In the genomic region with DNA sequence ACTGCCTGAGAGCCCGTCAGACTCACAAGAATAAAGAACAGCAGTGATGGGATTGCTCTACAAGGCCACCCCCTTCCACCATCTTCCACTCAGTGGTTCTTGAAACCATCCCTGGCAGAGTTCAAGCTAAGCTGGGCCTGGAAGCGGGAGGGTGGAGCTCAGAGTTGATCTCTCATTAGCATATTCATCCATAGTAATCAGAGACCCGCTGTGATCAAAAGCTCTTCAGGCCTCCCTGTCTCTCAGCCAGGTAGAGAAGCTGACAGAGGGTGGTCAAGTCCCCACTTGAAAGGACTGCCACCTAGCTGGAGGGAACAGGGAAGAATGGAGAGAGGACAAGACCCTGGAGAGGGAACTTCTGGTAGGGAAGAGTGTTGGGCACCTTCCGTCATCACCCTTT, we compare ENCODE assay signal across 29 mouse cellular contexts. TPM values are rescaled to one million over a fixed set of nuclear protein-coding genes. Genes with fewer than 3 reads are reported as not detected.
"Had no signal": no experiment of that assay in that cellular context is flagged by ENCODE, and none has a peak within 500 bp of the region (broad histone marks: within the 10 kb centered on the region; RNA-seq: fewer than 3 reads in every experiment).

No protein-coding gene starts in this region.

- H3K9ac ChIP-seq: embryonic facial prominence, embryonic 12.5 days; embryonic facial prominence, embryonic 13.5 days; embryonic facial prominence, embryonic 15.5 days; forebrain, embryonic 12.5 days; forebrain, embryonic 15.5 days; forebrain, postnatal 0 days; heart, embryonic 13.5 days had no signal

- H3K27ac ChIP-seq: embryonic facial prominence, embryonic 10.5 days; embryonic facial prominence, embryonic 12.5 days; embryonic facial prominence, embryonic 13.5 days; embryonic facial prominence, embryonic 15.5 days; forebrain, embryonic 10.5 days; forebrain, embryonic 12.5 days; forebrain, embryonic 15.5 days; gastrocnemius, adult 2 months; heart, adult 2 months; heart, embryonic 10.5 days; heart, embryonic 13.5 days had no signal

- H3K9me3 ChIP-seq: embryonic facial prominence, embryonic 10.5 days; embryonic facial prominence, embryonic 12.5 days; embryonic facial prominence, embryonic 13.5 days; embryonic facial prominence, embryonic 15.5 days; forebrain, embryonic 10.5 days; forebrain, embryonic 12.5 days; forebrain, embryonic 15.5 days; heart, embryonic 10.5 days; heart, embryonic 13.5 days had no signal

- DNase-seq: cerebellum, adult 9-11 months; cerebellum, postnatal 10 days; cerebellum, postnatal 14 days; cerebellum, postnatal 25 days; cerebellum, postnatal 36 days; embryo, embryonic 11 days; forebrain, postnatal 0 days; gastrocnemius, adult 2 months; gastrocnemius, postnatal 10 days; gastrocnemius, postnatal 14 days; gastrocnemius, postnatal 25 days; gastrocnemius, postnatal 36 days; heart, adult 11 months; heart, adult 18-20 months; heart, adult 2 months had no signal

- ATAC-seq: forebrain, embryonic 14.5 days; forebrain, embryonic 15.5 days; forebrain, postnatal 0 days had no signal

- H3K4me3 ChIP-seq: embryonic facial prominence, embryonic 10.5 days; embryonic facial prominence, embryonic 12.5 days; embryonic facial prominence, embryonic 13.5 days; embryonic facial prominence, embryonic 15.5 days; erythroblast, embryonic 14.5 days; forebrain, embryonic 10.5 days; forebrain, embryonic 12.5 days; forebrain, embryonic 15.5 days; gastrocnemius, adult 2 months; heart, adult 2 months; heart, embryonic 10.5 days; heart, embryonic 13.5 days had no signal

- H3K4me2 ChIP-seq: embryonic facial prominence, embryonic 12.5 days; embryonic facial prominence, embryonic 13.5 days; embryonic facial prominence, embryonic 15.5 days; forebrain, embryonic 12.5 days; forebrain, embryonic 15.5 days; heart, embryonic 11.5 days; heart, embryonic 13.5 days had no signal

- H3K27me3 ChIP-seq: embryonic facial prominence, embryonic 15.5 days; forebrain, embryonic 12.5 days; forebrain, embryonic 15.5 days had no signal

- H3K4me1 ChIP-seq: embryonic facial prominence, embryonic 10.5 days; embryonic facial prominence, embryonic 12.5 days; embryonic facial prominence, embryonic 15.5 days; forebrain, embryonic 15.5 days; heart, embryonic 10.5 days; heart, embryonic 13.5 days had no signal

RNA-seq across cellular contexts. Expression of a gene that starts 8.0 kb away (rescaled TPM):
- total RNA-seq: common myeloid progenitor, adult 5-6 weeks; granulocyte monocyte progenitor cell, adult 5-6 weeks had no signal
- polyA plus RNA-seq: erythroblast, embryonic 14.5 days had no signal
